Mouse (Mus musculus): Measurements from ENCODE around the gene Foxn2. TPM values are rescaled to one million over a fixed set of nuclear protein-coding genes. Genes with fewer than 3 reads are reported as not detected.
"Not testable (repeated sequence)": the region's sequence is repeated elsewhere in the genome, so short reads cannot be mapped to it uniquely, and the experiment has no call there.

The Foxn2 gene
- polyA plus RNA-seq, 1 experiment = 7.5 TPM

DNA sequence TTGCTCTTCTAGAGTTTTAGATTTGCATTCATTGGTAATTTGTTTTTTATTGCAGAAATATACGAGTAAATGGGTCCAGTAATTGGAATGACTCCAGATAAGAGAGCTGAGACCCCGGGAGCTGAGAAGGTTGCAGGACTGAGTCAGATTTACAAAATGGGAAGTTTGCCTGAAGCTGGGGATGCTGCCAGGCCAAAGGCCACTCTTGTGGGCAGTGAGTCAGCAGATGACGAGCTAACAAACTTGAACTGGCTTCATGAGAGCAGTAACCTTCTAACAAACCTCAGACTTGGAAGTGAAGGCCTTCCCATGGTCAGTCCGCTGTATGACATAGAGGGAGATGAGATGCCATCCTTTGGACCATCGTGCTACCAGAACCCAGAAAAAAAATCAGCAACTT is 22.1 kb downstream of the Foxn2 start:
- TF ChIP-seq CTCF (IDR thresholded peaks at IDR 0.05; ENCODE audit: insufficient read depth, low read length) (no peak), POLR2A (IDR thresholded peaks at IDR 0.05; ENCODE audit: borderline replicate concordance, extremely low read depth, low read depth, low read length) (no peak)
- Histone ChIP-seq H3K4me1 (ENCODE audit: control insufficient read depth, insufficient read depth, low read length) (peaks cover 6% of the 10 kb centered on the region), H3K4me3 (replicated peaks; ENCODE audit: extremely low read depth, low read depth, low read length) (no peak overlapping the region)
- peak; percentile 57 for DNase-seq
- 35% methylated on average over 5 of the region's 5 CpGs for WGBS

DNA sequence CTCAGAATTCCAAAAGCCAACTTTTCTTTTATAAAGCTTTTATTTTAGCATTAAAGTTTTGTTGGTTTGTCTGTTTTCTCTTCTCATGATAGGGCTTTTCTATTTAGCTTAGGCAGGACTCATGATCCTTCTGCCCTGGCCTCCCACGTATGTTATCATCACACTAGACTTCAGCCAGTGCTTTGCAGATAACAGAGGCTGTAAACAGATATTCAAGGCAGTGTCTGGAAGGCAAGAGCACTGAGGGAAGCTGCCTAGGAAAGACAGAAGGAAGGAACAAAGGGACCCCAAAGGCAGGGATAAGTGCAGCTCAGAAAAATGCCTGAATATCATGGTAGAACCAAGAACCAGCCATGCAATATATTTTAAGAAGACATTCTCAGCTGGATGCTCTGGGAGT is 26.1 kb downstream of the Foxn2 start:
- no peak for DNase-seq
- Histone ChIP-seq H3K4me1 (ENCODE audit: control insufficient read depth, insufficient read depth, low read length) (no peaks in the 10 kb centered on the region; the same call in 1 of the 2 replicates), H3K4me3 (replicated peaks; ENCODE audit: extremely low read depth, low read depth, low read length) (no peak overlapping the region)
- no peak for TF ChIP-seq CTCF (IDR thresholded peaks at IDR 0.05; ENCODE audit: insufficient read depth, low read length)
- no peak for TF ChIP-seq POLR2A (IDR thresholded peaks at IDR 0.05; ENCODE audit: borderline replicate concordance, extremely low read depth, low read depth, low read length)
- 57% methylated on average over 1 of the region's 1 CpGs for WGBS

DNA sequence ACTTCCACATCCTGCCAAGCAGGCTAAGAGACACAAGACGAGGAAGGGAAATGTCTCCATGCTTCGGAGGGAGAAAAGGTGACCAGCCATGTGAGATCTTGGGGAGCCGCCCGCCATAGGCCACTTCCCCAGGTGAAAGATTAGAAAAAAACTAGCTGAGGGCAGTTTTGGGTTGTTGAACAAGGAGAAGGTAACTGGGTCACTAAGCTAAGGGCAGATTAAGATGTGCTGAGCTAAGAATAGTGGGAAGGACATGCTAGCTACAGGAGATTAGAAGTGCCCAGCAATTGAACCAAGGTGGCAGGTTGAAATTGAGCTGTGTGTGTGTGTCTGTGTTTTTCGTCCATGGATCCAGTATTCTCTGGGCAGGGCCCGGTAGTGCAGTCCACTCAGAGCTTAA is 27.2 kb downstream of the Foxn2 start:
- no peaks in the 10 kb centered on the region; the same call in 1 of the 2 replicates for H3K4me1 ChIP-seq (ENCODE audit: control insufficient read depth, insufficient read depth, low read length)
- 89% methylated on average over 6 of the region's 6 CpGs for WGBS
- no peak overlapping the region for H3K4me3 ChIP-seq (replicated peaks; ENCODE audit: extremely low read depth, low read depth, low read length)
- no peak for DNase-seq
- no peak for TF ChIP-seq POLR2A (IDR thresholded peaks at IDR 0.05; ENCODE audit: borderline replicate concordance, extremely low read depth, low read depth, low read length)
- TF ChIP-seq CTCF (IDR thresholded peaks at IDR 0.05; ENCODE audit: insufficient read depth, low read length) = no peak

DNA sequence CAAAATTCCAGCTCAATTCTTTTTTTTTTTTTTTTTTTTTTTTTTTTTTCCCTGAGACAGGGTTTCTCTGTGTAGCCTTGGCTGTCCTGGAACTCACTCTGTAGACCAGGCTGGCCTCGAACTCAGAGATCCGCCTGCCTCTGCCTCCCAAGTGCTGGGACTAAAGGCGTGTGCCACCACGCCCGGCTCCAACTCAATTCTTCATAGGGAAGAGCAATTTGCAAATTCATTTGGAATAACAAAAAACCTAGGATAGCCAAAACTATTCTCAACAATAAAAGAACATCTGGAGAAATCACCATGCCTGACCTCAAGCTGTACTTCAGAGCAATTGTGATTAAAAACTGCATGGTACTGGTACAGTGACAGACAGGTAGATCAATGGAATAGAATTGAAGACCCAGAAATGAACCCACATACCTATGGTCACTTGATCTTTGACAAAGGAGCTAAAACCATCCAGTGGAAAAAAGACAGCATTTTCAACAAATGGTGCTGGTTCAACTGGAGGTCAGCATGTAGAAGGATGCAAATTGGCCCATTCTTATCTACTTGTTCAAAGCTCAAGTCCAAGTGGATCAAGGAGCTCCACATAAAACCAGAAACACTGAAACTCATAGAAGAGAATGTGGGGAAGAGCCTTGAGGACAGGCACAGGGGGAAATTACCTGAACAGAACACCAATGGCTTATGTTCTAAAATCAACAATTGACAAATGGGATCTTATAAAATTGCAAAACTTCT is 28.3 kb downstream of the Foxn2 start:
- DNase-seq = not testable (repeated sequence)

DNA sequence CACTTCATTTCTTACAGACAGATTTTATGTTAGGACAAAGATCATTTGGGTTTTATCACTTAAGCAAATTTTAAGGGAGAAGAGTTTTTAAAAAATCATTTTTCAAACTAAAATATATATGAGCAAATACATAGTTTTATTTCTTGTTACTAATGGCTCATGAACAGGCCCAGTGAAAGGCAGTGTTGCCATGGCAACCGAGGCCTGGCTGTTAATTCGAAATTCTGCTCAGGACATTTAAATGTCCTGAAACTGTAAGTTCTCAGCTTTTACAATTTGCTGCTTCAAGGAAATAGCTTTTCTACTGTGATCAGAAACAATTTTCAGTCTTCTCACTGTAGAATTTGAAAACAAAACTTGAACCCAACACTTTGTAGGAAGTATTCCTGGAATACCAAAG is 33.3 kb downstream of the Foxn2 start:
- WGBS = 68% methylated on average over 2 of the region's 2 CpGs
- Histone ChIP-seq H3K4me1 (ENCODE audit: control insufficient read depth, insufficient read depth, low read length) (no peaks in the 10 kb centered on the region; the same call in 1 of the 2 replicates), H3K4me3 (replicated peaks; ENCODE audit: extremely low read depth, low read depth, low read length) (no peak overlapping the region)
- no peak for TF ChIP-seq POLR2A (IDR thresholded peaks at IDR 0.05; ENCODE audit: borderline replicate concordance, extremely low read depth, low read depth, low read length)
- TF ChIP-seq CTCF (IDR thresholded peaks at IDR 0.05; ENCODE audit: insufficient read depth, low read length) = no peak
- no peak for DNase-seq

More for the DNA sequence above, 28.3 kb downstream of the Foxn2 start:
- WGBS = 95% methylated on average over 5 of the region's 5 CpGs
- H3K4me1 ChIP-seq (ENCODE audit: control insufficient read depth, insufficient read depth, low read length); H3K4me3 ChIP-seq (replicated peaks; ENCODE audit: extremely low read depth, low read depth, low read length): not testable (repeated sequence)

DNA sequence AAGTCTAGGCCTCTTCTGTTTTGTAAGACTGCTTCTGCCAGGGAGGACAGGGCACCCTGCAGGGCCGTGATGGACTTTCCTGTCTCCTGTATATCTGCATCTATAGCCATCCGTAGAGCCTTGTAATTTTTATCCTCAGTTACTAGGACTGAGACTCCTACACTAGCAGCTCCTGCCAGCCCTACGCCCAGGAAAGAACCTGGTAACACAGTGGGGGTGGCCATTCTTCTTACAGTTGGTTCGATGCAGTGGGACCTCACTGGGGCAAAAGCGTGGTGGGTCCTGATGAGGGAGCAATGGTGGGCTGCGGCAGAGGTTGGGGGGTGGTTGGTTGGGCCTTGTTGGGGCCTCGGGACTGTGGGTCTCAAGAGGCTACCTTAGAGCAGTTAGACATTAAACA is 36.7 kb downstream of the Foxn2 start:
- no peak overlapping the region for H3K4me3 ChIP-seq (replicated peaks; ENCODE audit: extremely low read depth, low read depth, low read length)
- no peaks in the 10 kb centered on the region; the same call in 1 of the 2 replicates for H3K4me1 ChIP-seq (ENCODE audit: control insufficient read depth, insufficient read depth, low read length)
- TF ChIP-seq POLR2A (IDR thresholded peaks at IDR 0.05; ENCODE audit: borderline replicate concordance, extremely low read depth, low read depth, low read length) = no peak
- no peak for TF ChIP-seq CTCF (IDR thresholded peaks at IDR 0.05; ENCODE audit: insufficient read depth, low read length)
- DNase-seq = no peak
- WGBS = 94% methylated on average over 7 of the region's 7 CpGs

DNA sequence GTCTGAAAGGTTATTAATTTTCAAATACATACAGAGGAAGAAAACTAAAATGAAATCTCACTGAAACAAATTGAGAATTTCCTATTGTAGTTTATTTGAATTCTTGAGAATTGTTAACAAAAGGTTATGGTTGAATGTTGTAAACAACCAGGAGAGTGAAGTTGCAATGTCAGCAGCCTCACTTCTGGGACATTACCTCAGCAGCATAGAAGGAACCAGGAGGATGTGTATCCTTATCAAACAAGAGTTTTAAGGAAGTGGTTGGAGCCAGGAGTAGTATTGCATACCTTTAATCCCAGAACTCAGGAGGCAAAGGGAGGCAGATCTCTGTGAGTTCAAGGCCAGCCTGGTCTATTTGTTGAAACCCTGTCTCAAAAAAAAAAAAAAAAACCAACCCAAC is 37.2 kb downstream of the Foxn2 start:
- no peak overlapping the region for H3K4me3 ChIP-seq (replicated peaks; ENCODE audit: extremely low read depth, low read depth, low read length)

DNA sequence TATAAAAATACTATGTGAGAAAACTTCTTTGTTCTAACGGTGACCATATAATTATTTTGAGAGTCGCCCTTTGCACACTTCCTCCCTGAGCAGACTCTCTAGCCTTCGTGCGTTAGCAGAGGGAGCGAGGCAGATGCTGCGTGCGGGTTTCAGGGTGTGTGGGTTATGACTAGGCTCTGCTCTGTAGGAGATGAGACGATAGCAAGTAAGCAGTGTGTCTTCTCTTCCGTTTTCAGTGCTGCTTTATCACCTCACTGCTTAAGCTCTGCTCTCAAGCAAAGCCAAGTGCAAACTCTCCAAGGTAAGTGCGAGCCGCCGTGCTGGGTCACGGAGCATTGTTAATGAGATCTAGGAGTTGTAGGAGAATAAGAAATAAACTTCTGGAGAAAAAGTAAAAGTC is 38.5 kb downstream of the Foxn2 start:
- WGBS = 73% methylated on average over 13 of the region's 13 CpGs
- no peak for TF ChIP-seq CTCF (IDR thresholded peaks at IDR 0.05; ENCODE audit: insufficient read depth, low read length)
- TF ChIP-seq POLR2A (IDR thresholded peaks at IDR 0.05; ENCODE audit: borderline replicate concordance, extremely low read depth, low read depth, low read length) = no peak
- no peaks in the 10 kb centered on the region for H3K4me1 ChIP-seq (ENCODE audit: control insufficient read depth, insufficient read depth, low read length)
- no peak overlapping the region for H3K4me3 ChIP-seq (replicated peaks; ENCODE audit: extremely low read depth, low read depth, low read length)
- DNase-seq = no peak

More for the DNA sequence above, 37.2 kb downstream of the Foxn2 start:
- TF ChIP-seq CTCF (IDR thresholded peaks at IDR 0.05; ENCODE audit: insufficient read depth, low read length) (no peak), POLR2A (IDR thresholded peaks at IDR 0.05; ENCODE audit: borderline replicate concordance, extremely low read depth, low read depth, low read length) (no peak)
- no peak for DNase-seq
- no peaks in the 10 kb centered on the region for H3K4me1 ChIP-seq (ENCODE audit: control insufficient read depth, insufficient read depth, low read length)

DNA sequence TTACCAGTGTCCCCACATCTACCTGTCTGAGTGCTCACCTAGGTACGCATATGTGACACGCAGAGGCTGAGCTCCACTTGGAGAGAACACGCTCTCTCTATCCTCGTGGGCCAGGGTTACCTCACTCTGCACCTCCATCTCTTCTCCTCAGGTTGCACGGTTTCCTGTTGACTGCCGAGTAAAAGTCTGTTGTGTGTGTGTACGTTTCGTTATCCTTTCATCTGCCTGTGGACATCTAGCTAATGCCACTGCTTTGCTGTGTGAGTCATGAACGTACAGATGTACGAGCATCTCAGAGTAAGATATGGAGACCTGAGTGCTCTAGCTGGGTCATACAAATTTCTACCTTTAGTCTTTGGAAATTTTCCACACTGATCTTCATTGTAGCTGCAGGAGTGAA is 39.9 kb downstream of the Foxn2 start:
- TF ChIP-seq POLR2A (IDR thresholded peaks at IDR 0.05; ENCODE audit: borderline replicate concordance, extremely low read depth, low read depth, low read length) (no peak), CTCF (IDR thresholded peaks at IDR 0.05; ENCODE audit: insufficient read depth, low read length) (no peak)
- no peaks in the 10 kb centered on the region for H3K4me1 ChIP-seq (ENCODE audit: control insufficient read depth, insufficient read depth, low read length)
- WGBS = 84% methylated on average over 10 of the region's 10 CpGs
- no peak overlapping the region for H3K4me3 ChIP-seq (replicated peaks; ENCODE audit: extremely low read depth, low read depth, low read length)
- no peak for DNase-seq

DNA sequence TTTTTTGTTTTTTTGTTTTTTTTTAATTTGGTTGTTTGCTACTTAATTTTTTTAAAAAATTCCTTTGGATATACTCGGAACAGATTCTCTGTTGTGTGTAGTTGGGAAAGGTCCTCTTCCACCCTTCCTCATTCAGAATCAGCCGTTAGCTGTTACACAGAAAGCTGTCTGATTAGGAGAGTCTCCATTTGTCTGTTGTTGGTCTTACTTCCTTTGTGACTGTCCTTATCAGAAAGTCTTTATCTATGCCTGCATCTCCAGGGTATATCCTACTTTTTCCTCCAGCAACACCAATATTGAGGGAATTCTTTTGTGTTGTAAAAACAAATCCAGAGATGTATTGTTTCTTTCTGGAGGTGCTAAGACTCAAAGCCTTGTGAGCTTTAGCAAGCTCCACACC is 40.6 kb downstream of the Foxn2 start:
- WGBS = 68% methylated on average over 2 of the region's 2 CpGs
- no peaks in the 10 kb centered on the region for H3K4me1 ChIP-seq (ENCODE audit: control insufficient read depth, insufficient read depth, low read length)
- no peak overlapping the region for H3K4me3 ChIP-seq (replicated peaks; ENCODE audit: extremely low read depth, low read depth, low read length)
- TF ChIP-seq POLR2A (IDR thresholded peaks at IDR 0.05; ENCODE audit: borderline replicate concordance, extremely low read depth, low read depth, low read length) (no peak), CTCF (IDR thresholded peaks at IDR 0.05; ENCODE audit: insufficient read depth, low read length) (no peak)
- no peak for DNase-seq
